Comparison of ENCODE assay signal across 21 mouse cellular contexts in genomic region chr16:33317646-33318045, GRCm38 (mm10).
DNase-seq lines count a peak whose midpoint lies in the region; ATAC-seq and TF ChIP-seq lines count a peak whose summit lies in the region.
"Had no signal": no experiment of that assay in that cellular context is flagged by ENCODE, and none has a peak within 500 bp of the region (broad histone marks: within the 10 kb centered on the region; RNA-seq: fewer than 3 reads in every experiment).

No protein-coding gene starts in this region.

- H3K4me3 ChIP-seq in layer of hippocampus, adult 2 months: no peak overlapping the region
- no peak overlapping the region for H3K4me3 ChIP-seq in midbrain, postnatal 0 days (ENCODE audit: low read depth, low read length)
- H3K4me3 ChIP-seq in midbrain, embryonic 10.5 days: no peak overlapping the region
- no peak overlapping the region for H3K4me3 ChIP-seq in stomach, postnatal 0 days (ENCODE audit: low read depth, low read length)
- H3K4me3 ChIP-seq: heart, embryonic 15.5 days; hindbrain, embryonic 10.5 days; limb, embryonic 13.5 days; midbrain, embryonic 13.5 days had no signal

- peak; percentile 20 for DNase-seq in CD4-positive, CD25-positive, alpha-beta regulatory T cell, adult 2 months (ENCODE audit: low read depth, low spot score)
- no peak for DNase-seq in layer of hippocampus, adult 2 months (ENCODE audit: low spot score in 2 of 2)
- no peak for DNase-seq in layer of hippocampus, postnatal 25 days (ENCODE audit: extremely low spot score in 1 of 2, low spot score in 1 of 2)
- DNase-seq in midbrain, postnatal 0 days (ENCODE audit: low spot score): no peak
- DNase-seq in midbrain, embryonic 10.5 days (ENCODE audit: low spot score): no peak
- no peak for DNase-seq in stomach, postnatal 0 days (ENCODE audit: low spot score)
- DNase-seq in spleen, postnatal 10 days (ENCODE audit: low spot score in 2 of 2): no peak
- DNase-seq: adrenal gland, postnatal 36 days; cerebellum, adult 11 months; cerebellum, postnatal 14 days; kidney, postnatal 14 days; layer of hippocampus, postnatal 36 days; right cerebral cortex, postnatal 14 days; thymus, postnatal 36 days had no signal

- no peaks in the 10 kb centered on the region for H3K27me3 ChIP-seq in midbrain, postnatal 0 days (ENCODE audit: insufficient read depth, low read length)
- H3K27me3 ChIP-seq in midbrain, embryonic 10.5 days (ENCODE audit: low read depth, poor library complexity, severe bottlenecking): no peaks in the 10 kb centered on the region
- H3K27me3 ChIP-seq in stomach, postnatal 0 days (ENCODE audit: control insufficient read depth, insufficient read depth, low read length): no peaks in the 10 kb centered on the region
- H3K27me3 ChIP-seq: heart, embryonic 15.5 days; limb, embryonic 13.5 days; midbrain, embryonic 13.5 days had no signal

- TF ChIP-seq EP300 in stomach, postnatal 0 days (optimal IDR thresholded peaks at IDR 0.05): no peak

- H3K4me1 ChIP-seq in midbrain, postnatal 0 days (ENCODE audit: insufficient read depth, low read length): no peaks in the 10 kb centered on the region
- H3K4me1 ChIP-seq in midbrain, embryonic 10.5 days: peaks cover 5% of the 10 kb centered on the region; the same call in 1 of the 2 replicates
- H3K4me1 ChIP-seq in stomach, postnatal 0 days (replicated peaks; ENCODE audit: control insufficient read depth, insufficient read depth): no peaks in the 10 kb centered on the region
- H3K4me1 ChIP-seq: hindbrain, embryonic 10.5 days; midbrain, embryonic 13.5 days had no signal

- no peak for ATAC-seq in CD4-positive, CD25-positive, alpha-beta regulatory T cell, adult 4 months
- ATAC-seq in midbrain, postnatal 0 days (ENCODE audit: low FRiP score): no peak
- ATAC-seq in stomach, postnatal 0 days (ENCODE audit: low FRiP score, low TSS enrichment): no peak
- ATAC-seq: hindbrain, postnatal 0 days; intestine, postnatal 0 days; midbrain, embryonic 13.5 days had no signal

- peak; percentile 51 for TF ChIP-seq CTCF in layer of hippocampus, adult 2 months (conservative IDR thresholded peaks at IDR 0.05)
- TF ChIP-seq CTCF in midbrain, postnatal 0 days (IDR thresholded peaks at IDR 0.05): 0 out of 2 replicates have a peak, but pooled peaks have one; percentile 12
- TF ChIP-seq CTCF in stomach, postnatal 0 days (IDR thresholded peaks at IDR 0.05; ENCODE audit: low read depth): peak; percentile 38

- H3K4me2 ChIP-seq in midbrain, postnatal 0 days (ENCODE audit: low read depth, low read length, poor library complexity, severe bottlenecking): no peak overlapping the region
- H3K4me2 ChIP-seq in stomach, postnatal 0 days (replicated peaks; ENCODE audit: low read depth): no peak overlapping the region
- H3K4me2 ChIP-seq: limb, embryonic 13.5 days; midbrain, embryonic 13.5 days had no signal

- H3K27ac ChIP-seq in layer of hippocampus, adult 2 months: no peak overlapping the region
- no peak overlapping the region for H3K27ac ChIP-seq in midbrain, postnatal 0 days (ENCODE audit: low read depth, low read length)
- no peak overlapping the region for H3K27ac ChIP-seq in midbrain, embryonic 10.5 days (replicated peaks)
- H3K27ac ChIP-seq in stomach, postnatal 0 days (replicated peaks): no peak overlapping the region
- H3K27ac ChIP-seq: heart, embryonic 15.5 days; hindbrain, embryonic 10.5 days; hindbrain, postnatal 0 days; limb, embryonic 13.5 days; midbrain, embryonic 13.5 days had no signal

- no peak overlapping the region for H3K9ac ChIP-seq in midbrain, postnatal 0 days (replicated peaks; ENCODE audit: low read length, poor library complexity, severe bottlenecking)
- H3K9ac ChIP-seq in stomach, postnatal 0 days (ENCODE audit: low read length): no peak overlapping the region
- H3K9ac ChIP-seq: heart, embryonic 15.5 days; limb, embryonic 13.5 days; midbrain, embryonic 13.5 days had no signal

- no peaks in the 10 kb centered on the region for H3K36me3 ChIP-seq in midbrain, postnatal 0 days (ENCODE audit: insufficient read depth, low read length)
- H3K36me3 ChIP-seq in midbrain, embryonic 10.5 days: no peaks in the 10 kb centered on the region
- H3K36me3 ChIP-seq in stomach, postnatal 0 days (ENCODE audit: control insufficient read depth, insufficient read depth, low read length): no peaks in the 10 kb centered on the region
- H3K36me3 ChIP-seq: heart, embryonic 15.5 days; hindbrain, embryonic 10.5 days; limb, embryonic 13.5 days; midbrain, embryonic 13.5 days had no signal

- no peaks in the 10 kb centered on the region for H3K9me3 ChIP-seq in midbrain, postnatal 0 days (ENCODE audit: low read length)
- no peaks in the 10 kb centered on the region for H3K9me3 ChIP-seq in midbrain, embryonic 10.5 days (replicated peaks)
- no peaks in the 10 kb centered on the region for H3K9me3 ChIP-seq in stomach, postnatal 0 days (ENCODE audit: control insufficient read depth, low read length)
- H3K9me3 ChIP-seq: heart, embryonic 15.5 days; hindbrain, embryonic 10.5 days; limb, embryonic 13.5 days; midbrain, embryonic 13.5 days had no signal

- 60% methylated on average over 3 of the region's 3 CpGs for WGBS in midbrain, postnatal 0 days
- WGBS in midbrain, embryonic 10.5 days: 61% methylated on average over 3 of the region's 3 CpGs
- 70% methylated on average over 3 of the region's 3 CpGs for WGBS in stomach, postnatal 0 days
